Mouse (Mus musculus) olfactory bulb, adult 2 months (tissue): ENCODE data around the gene Slc39a7.

Experiments used
- CTCF ChIP-seq: fragments of 200-500 bp; IDR thresholded peaks from 2 replicates; pipeline ENCODE4 v1.5.1; 2012; ENCODE audit warnings: low read depth, mild to moderate bottlenecking, low read length, moderate library complexity; ENCODE audit not compliant: insufficient read depth
- POLR2A ChIP-seq: fragments of 200-500 bp; IDR thresholded peaks from 2 replicates; pipeline ENCODE4 v1.6.1; 2012; ENCODE audit warnings: mild to moderate bottlenecking, low read depth, low read length, moderate library complexity; ENCODE audit not compliant: insufficient read depth

DNA sequence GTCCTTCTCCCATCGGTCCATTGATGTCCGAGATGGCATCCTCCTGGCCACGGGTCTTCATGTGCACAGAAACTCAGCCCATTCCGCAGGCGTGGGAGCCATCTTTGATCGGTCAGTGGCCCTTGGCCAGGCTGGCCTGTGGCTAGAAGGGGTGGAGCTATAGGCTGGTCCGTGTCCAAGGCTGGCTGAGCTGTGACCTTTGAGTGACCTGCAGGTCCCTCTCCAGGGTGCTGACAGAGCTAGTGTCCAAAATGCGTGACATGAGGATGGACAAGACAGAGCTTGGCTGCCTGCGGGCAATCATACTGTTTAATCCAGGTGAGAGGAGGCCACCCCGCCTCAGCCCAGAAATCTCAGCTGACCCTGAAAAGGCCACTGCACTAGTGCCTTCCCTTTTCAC lies 5.2 kb upstream of the Slc39a7 start:
- no peak for TF ChIP-seq CTCF
- TF ChIP-seq POLR2A: no peak
